Mouse (Mus musculus): Measurements from ENCODE around the gene Chac1. TPM values are rescaled to one million over a fixed set of nuclear protein-coding genes. Genes with fewer than 3 reads are reported as not detected.

Gene Chac1
- 0.20 TPM in 2 replicates for polyA plus RNA-seq (2014; fragmentation: Nextera tagmentation; extraction: Ambion mirVana)

GRCm38 (mm10) chr2:119350555-119351486 is at the start of gene Chac1:
Gene Chac1, plus strand, starts transcription at chr2:119351229.
- Histone ChIP-seq H3K9me3 (ENCODE audit: control insufficient read depth, low read depth, low read length) (no peaks in the 10 kb centered on the region), H3K27me3 (ENCODE audit: control insufficient read depth, insufficient read depth, low read length) (peaks cover 4% of the 10 kb centered on the region; the same call in 1 of the 2 replicates), H3K9ac (replicated peaks; ENCODE audit: low read depth, low read length) (0 out of 2 replicates have a peak within 1 kb of the TSS, but pooled peaks have one; percentile 12), H3K27ac (ENCODE audit: low read length) (no peak within 1 kb of the TSS), H3K4me2 (replicated peaks; ENCODE audit: low read depth, low read length) (peak within 1 kb of the TSS; percentile 89), H3K4me3 (ENCODE audit: low read depth, low read length) (peak within 1 kb of the TSS; percentile 41), H3K4me1 (ENCODE audit: control insufficient read depth, insufficient read depth, low read length) (0 out of 2 replicates have a peak, but pooled peaks cover 2% of the 10 kb centered on the region), H3K36me3 (ENCODE audit: control insufficient read depth, insufficient read depth, low read length) (no peaks in the 10 kb centered on the region)
- peak; percentile 89 for ATAC-seq (ENCODE audit: insufficient number of reproducible peaks, insufficient read depth, low FRiP score, low read depth)
- WGBS = 5% methylated on average over 58 of the region's 58 CpGs

GRCm38 (mm10) chr2:119302876-119303275 is 48.2 kb upstream of the Chac1 start:
- Histone ChIP-seq H3K4me3 (ENCODE audit: low read depth, low read length) (no peak overlapping the region), H3K9ac (replicated peaks; ENCODE audit: low read depth, low read length) (no peak overlapping the region), H3K27me3 (ENCODE audit: control insufficient read depth, insufficient read depth, low read length) (no peaks in the 10 kb centered on the region), H3K36me3 (ENCODE audit: control insufficient read depth, insufficient read depth, low read length) (peaks cover 8% of the 10 kb centered on the region), H3K27ac (ENCODE audit: low read length) (no peak overlapping the region), H3K4me1 (ENCODE audit: control insufficient read depth, insufficient read depth, low read length) (peaks cover 30% of the 10 kb centered on the region), H3K4me2 (replicated peaks; ENCODE audit: low read depth, low read length) (no peak overlapping the region), H3K9me3 (ENCODE audit: control insufficient read depth, low read depth, low read length) (no peaks in the 10 kb centered on the region)
- 79% methylated on average over 6 of the region's 6 CpGs for WGBS
- no peak for ATAC-seq (ENCODE audit: insufficient number of reproducible peaks, insufficient read depth, low FRiP score, low read depth)

- Histone ChIP-seq H3K27ac (ENCODE audit: low read length) (peak overlapping the region; percentile 48; the same call in 1 of the 2 replicates), H3K9ac (replicated peaks; ENCODE audit: low read depth, low read length) (no peak overlapping the region), H3K4me2 (replicated peaks; ENCODE audit: low read depth, low read length) (no peak overlapping the region), H3K9me3 (ENCODE audit: control insufficient read depth, low read depth, low read length) (no peaks in the 10 kb centered on the region), H3K36me3 (ENCODE audit: control insufficient read depth, insufficient read depth, low read length) (0 out of 2 replicates have a peak, but pooled peaks cover 1% of the 10 kb centered on the region), H3K27me3 (ENCODE audit: control insufficient read depth, insufficient read depth, low read length) (no peaks in the 10 kb centered on the region), H3K4me3 (ENCODE audit: low read depth, low read length) (no peak overlapping the region), H3K4me1 (ENCODE audit: control insufficient read depth, insufficient read depth, low read length) (peaks cover 27% of the 10 kb centered on the region)
- no peak for ATAC-seq (ENCODE audit: insufficient number of reproducible peaks, insufficient read depth, low FRiP score, low read depth)
- 36% methylated on average over 3 of the region's 3 CpGs for WGBS
Observed at GRCm38 (mm10) chr2:119304391-119304790, 46.6 kb upstream of the Chac1 start.

GRCm38 (mm10) chr2:119304798-119305208 is 46.2 kb upstream of the Chac1 start:
- WGBS = 7% methylated on average over 3 of the region's 3 CpGs

GRCm38 (mm10) chr2:119311544-119311943 is 39.5 kb upstream of the Chac1 start:
- H3K9ac ChIP-seq (replicated peaks; ENCODE audit: low read depth, low read length) = no peak overlapping the region
- no peak for ATAC-seq (ENCODE audit: insufficient number of reproducible peaks, insufficient read depth, low FRiP score, low read depth)
- no peak overlapping the region for H3K4me2 ChIP-seq (replicated peaks; ENCODE audit: low read depth, low read length)
- no peaks in the 10 kb centered on the region for H3K4me1 ChIP-seq (ENCODE audit: control insufficient read depth, insufficient read depth, low read length)
- no peak overlapping the region for H3K27ac ChIP-seq (ENCODE audit: low read length)
- H3K9me3 ChIP-seq (ENCODE audit: control insufficient read depth, low read depth, low read length) = no peaks in the 10 kb centered on the region
- WGBS = 31% methylated on average over 12 of the region's 12 CpGs
- H3K27me3 ChIP-seq (ENCODE audit: control insufficient read depth, insufficient read depth, low read length) = no peaks in the 10 kb centered on the region
- no peak overlapping the region for H3K4me3 ChIP-seq (ENCODE audit: low read depth, low read length)
- H3K36me3 ChIP-seq (ENCODE audit: control insufficient read depth, insufficient read depth, low read length) = no peaks in the 10 kb centered on the region

More at GRCm38 (mm10) chr2:119304798-119305208, 46.2 kb upstream of the Chac1 start:
- H3K27me3 ChIP-seq (ENCODE audit: control insufficient read depth, insufficient read depth, low read length) = no peaks in the 10 kb centered on the region
- H3K4me2 ChIP-seq (replicated peaks; ENCODE audit: low read depth, low read length) = no peak overlapping the region
- peaks cover 25% of the 10 kb centered on the region for H3K4me1 ChIP-seq (ENCODE audit: control insufficient read depth, insufficient read depth, low read length)
- no peaks in the 10 kb centered on the region for H3K9me3 ChIP-seq (ENCODE audit: control insufficient read depth, low read depth, low read length)
- no peak overlapping the region for H3K9ac ChIP-seq (replicated peaks; ENCODE audit: low read depth, low read length)
- H3K4me3 ChIP-seq (ENCODE audit: low read depth, low read length) = no peak overlapping the region
- ATAC-seq (ENCODE audit: insufficient number of reproducible peaks, insufficient read depth, low FRiP score, low read depth) = peak; percentile 68; the same call in 1 of the 2 replicates
- no peaks in the 10 kb centered on the region for H3K36me3 ChIP-seq (ENCODE audit: control insufficient read depth, insufficient read depth, low read length)
- peak overlapping the region; percentile 67; the same call in 1 of the 2 replicates for H3K27ac ChIP-seq (ENCODE audit: low read length)

- ATAC-seq (ENCODE audit: insufficient number of reproducible peaks, insufficient read depth, low FRiP score, low read depth) = no peak
- H3K4me1 ChIP-seq (ENCODE audit: control insufficient read depth, insufficient read depth, low read length) = no peaks in the 10 kb centered on the region
- no peak overlapping the region for H3K4me3 ChIP-seq (ENCODE audit: low read depth, low read length)
- 73% methylated on average over 2 of the region's 2 CpGs for WGBS
- H3K9me3 ChIP-seq (ENCODE audit: control insufficient read depth, low read depth, low read length) = no peaks in the 10 kb centered on the region
- H3K27ac ChIP-seq (ENCODE audit: low read length) = no peak overlapping the region
- H3K4me2 ChIP-seq (replicated peaks; ENCODE audit: low read depth, low read length) = no peak overlapping the region
- H3K36me3 ChIP-seq (ENCODE audit: control insufficient read depth, insufficient read depth, low read length) = no peaks in the 10 kb centered on the region
- H3K9ac ChIP-seq (replicated peaks; ENCODE audit: low read depth, low read length) = no peak overlapping the region
- no peaks in the 10 kb centered on the region for H3K27me3 ChIP-seq (ENCODE audit: control insufficient read depth, insufficient read depth, low read length)
Observed at GRCm38 (mm10) chr2:119312380-119312958, 38.6 kb upstream of the Chac1 start.

GRCm38 (mm10) chr2:119313780-119314479 is 37.1 kb upstream of the Chac1 start:
- no peak overlapping the region for H3K9ac ChIP-seq (replicated peaks; ENCODE audit: low read depth, low read length)
- H3K36me3 ChIP-seq (ENCODE audit: control insufficient read depth, insufficient read depth, low read length) = no peaks in the 10 kb centered on the region
- no peak overlapping the region for H3K4me3 ChIP-seq (ENCODE audit: low read depth, low read length)
- H3K4me2 ChIP-seq (replicated peaks; ENCODE audit: low read depth, low read length) = no peak overlapping the region
- no peak for ATAC-seq (ENCODE audit: insufficient number of reproducible peaks, insufficient read depth, low FRiP score, low read depth)
- 37% methylated on average over 10 of the region's 10 CpGs for WGBS
- H3K9me3 ChIP-seq (ENCODE audit: control insufficient read depth, low read depth, low read length) = no peaks in the 10 kb centered on the region
- H3K27me3 ChIP-seq (ENCODE audit: control insufficient read depth, insufficient read depth, low read length) = no peaks in the 10 kb centered on the region
- H3K4me1 ChIP-seq (ENCODE audit: control insufficient read depth, insufficient read depth, low read length) = no peaks in the 10 kb centered on the region
- no peak overlapping the region for H3K27ac ChIP-seq (ENCODE audit: low read length)

GRCm38 (mm10) chr2:119314742-119315310 is 36.2 kb upstream of the Chac1 start:
- no peak for ATAC-seq (ENCODE audit: insufficient number of reproducible peaks, insufficient read depth, low FRiP score, low read depth)
- Histone ChIP-seq H3K4me3 (ENCODE audit: low read depth, low read length) (no peak overlapping the region), H3K9ac (replicated peaks; ENCODE audit: low read depth, low read length) (no peak overlapping the region), H3K27me3 (ENCODE audit: control insufficient read depth, insufficient read depth, low read length) (no peaks in the 10 kb centered on the region), H3K27ac (ENCODE audit: low read length) (no peak overlapping the region), H3K9me3 (ENCODE audit: control insufficient read depth, low read depth, low read length) (no peaks in the 10 kb centered on the region), H3K36me3 (ENCODE audit: control insufficient read depth, insufficient read depth, low read length) (no peaks in the 10 kb centered on the region), H3K4me1 (ENCODE audit: control insufficient read depth, insufficient read depth, low read length) (no peaks in the 10 kb centered on the region), H3K4me2 (replicated peaks; ENCODE audit: low read depth, low read length) (no peak overlapping the region)
- 82% methylated on average over 12 of the region's 12 CpGs for WGBS

Data from stomach, embryonic 14.5 days (tissue).